Mouse (Mus musculus) heart, embryonic 11.5 days (tissue): ENCODE measurements around the gene Accs. TPM values are rescaled to one million over a fixed set of nuclear protein-coding genes. Genes with fewer than 3 reads are reported as not detected.

Source experiments
- ATAC-seq: fragments of 200-750 bp; cut with Nextera tagmentation; replicated peaks from 2 replicates; pipeline ENCODE4 v1.8.0; 2017; ENCODE audit warnings: moderate library complexity; ENCODE audit not compliant: insufficient number of reproducible peaks, low FRiP score, low TSS enrichment
- H3K27ac ChIP-seq: fragments of 300-500 bp; sonication (generic); 2 replicates; pipeline ENCODE4 v1.5.1; 2014; ENCODE audit warnings: mild to moderate bottlenecking, low read depth, low read length
- H3K27me3 ChIP-seq: fragments of 300-500 bp; sonication (generic); 2 replicates; pipeline ENCODE4 v1.6.1; 2014; ENCODE audit warnings: mild to moderate bottlenecking, low read length, mixed read lengths; ENCODE audit not compliant: control insufficient read depth, insufficient read depth
- H3K36me3 ChIP-seq: fragments of 300-500 bp; sonication (generic); 2 replicates; pipeline ENCODE4 v1.6.1; 2014; ENCODE audit warnings: mild to moderate bottlenecking, low read length, moderate library complexity, mixed read lengths; ENCODE audit not compliant: control insufficient read depth, insufficient read depth
- H3K4me1 ChIP-seq: fragments of 300-500 bp; sonication (generic); 2 replicates; pipeline ENCODE4 v1.6.1; 2014; ENCODE audit warnings: low read length; ENCODE audit not compliant: control insufficient read depth, insufficient read depth
- H3K4me2 ChIP-seq: fragments of 300-500 bp; sonication (generic); 2 replicates; pipeline ENCODE4 v1.6.1; 2014; ENCODE audit warnings: mild to moderate bottlenecking, moderate library complexity
- H3K4me3 ChIP-seq: fragments of 300-500 bp; sonication (generic); 2 replicates; pipeline ENCODE4 v1.5.1; 2014; ENCODE audit warnings: low read depth, low read length
- H3K9ac ChIP-seq: fragments of 300-500 bp; sonication (generic); 2 replicates; pipeline ENCODE4 v1.6.1; 2014; ENCODE audit warnings: mild to moderate bottlenecking, low read depth, low read length, moderate library complexity
- H3K9me3 ChIP-seq: fragments of 300-500 bp; sonication (generic); replicated peaks from 2 replicates; pipeline ENCODE4 v1.6.1; 2016; ENCODE audit warnings: low read length; ENCODE audit not compliant: control insufficient read depth
- WGBS: fragments of 180-500 bp; shearing (Covaris S2); extraction: QIAGEN DNeasy Blood & Tissue Kit; methylation state at CpG from one replicate; pipeline ENCODE4 v1.1.7; 2014; ENCODE audit not compliant: insufficient replicate concordance; 5-methylcytosine and 5-hydroxymethylcytosine counted together
- polyA plus RNA-seq: library from polyadenylated mRNA; unstranded; fragments of >200 nt; fragmentation: Nextera tagmentation; extraction: Ambion mirVana; gene quantifications from 2 replicates; pipeline ENCODE4 v1.2.1, GENCODE M21; 2014

The Accs gene
- polyA plus RNA-seq, 1 experiment from 2014 or later, result 6.6 TPM

GRCm38 (mm10) chr2:93783926-93784539 is 65.7 kb downstream of the Accs start:
- Histone ChIP-seq H3K4me1 (peaks cover 8% of the 10 kb centered on the region), H3K36me3 (0 out of 2 replicates have a peak, but pooled peaks cover 3% of the 10 kb centered on the region), H3K27ac (no peak overlapping the region), H3K9ac (no peak overlapping the region), H3K4me3 (no peak overlapping the region), H3K27me3 (no peaks in the 10 kb centered on the region), H3K9me3 (no peaks in the 10 kb centered on the region), H3K4me2 (no peak overlapping the region)
- no peak for ATAC-seq
- 81% methylated on average over 9 of the region's 9 CpGs for WGBS

Other genes with a start within 250 kb of the Accs start
- 0.17 and 0.54 TPM in 2 replicates for gene Alx4, start 207.6 kb downstream of the Accs start, polyA plus RNA-seq
- 60.3 and 75.6 TPM in 2 replicates for gene Ext2, start 27.4 kb downstream of the Accs start, polyA plus RNA-seq
- gene Accsl, start 19.2 kb upstream of the Accs start, polyA plus RNA-seq, result not detected in 2 replicates
- 2.8 and 4.1 TPM in 2 replicates for gene Gm13889, start 107.3 kb upstream of the Accs start, polyA plus RNA-seq
- gene Gm27027, start 146.4 kb upstream of the Accs start, polyA plus RNA-seq, result not detected in 2 replicates
- gene Alkbh3, start 160.9 kb upstream of the Accs start, polyA plus RNA-seq, result 58.6 and 59.8 TPM in 2 replicates